Mouse (Mus musculus) CD4-positive, CD25-positive, alpha-beta regulatory T cell, adult 2 months (primary cell): ENCODE measurements around the gene Aip.

Experiments
- DNase-seq: peaks from one replicate; pipeline ENCODE4 v3.0.0-alpha.2; 2012; ENCODE audit warnings: low read depth, low spot score

Gene Aip

DNA sequence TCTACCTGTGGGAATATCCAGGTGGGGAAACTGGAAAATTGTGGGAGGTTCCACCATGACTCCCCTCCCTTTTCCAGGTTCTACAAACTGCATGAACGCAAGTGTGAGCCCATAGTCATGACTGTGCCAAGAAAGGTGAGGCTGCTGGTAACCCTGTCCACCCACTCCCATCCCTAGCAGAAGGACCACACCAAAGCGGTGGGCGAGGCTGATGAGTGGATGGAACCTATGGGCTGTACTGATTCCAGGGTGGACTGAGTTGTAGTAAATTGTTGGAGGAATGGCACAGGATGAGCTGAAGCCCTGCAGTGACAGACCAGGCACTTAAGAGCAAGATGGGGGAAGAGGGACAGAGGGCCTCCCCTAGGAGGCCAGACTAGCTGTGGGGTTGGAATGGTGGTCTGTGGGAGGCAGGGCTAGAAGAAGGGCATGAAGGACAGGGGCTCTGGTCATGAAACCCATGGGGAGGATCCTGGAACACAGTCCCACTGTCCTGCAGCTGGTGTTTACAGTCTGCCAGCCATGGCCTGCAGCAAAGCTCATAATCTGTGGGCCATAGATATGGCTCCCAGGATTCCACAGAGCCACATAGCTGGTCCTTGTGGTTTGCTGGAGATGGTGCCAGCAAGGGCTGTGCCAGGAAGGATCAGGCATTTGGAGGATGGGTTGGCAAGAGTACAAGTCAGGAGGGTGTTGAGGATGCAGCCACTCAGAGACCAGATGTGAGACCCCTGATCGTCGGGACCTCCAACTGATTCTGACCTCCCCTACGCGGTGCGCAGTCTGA is 27.0 kb upstream of the Aip start:
- DNase-seq, result no peak

DNA sequence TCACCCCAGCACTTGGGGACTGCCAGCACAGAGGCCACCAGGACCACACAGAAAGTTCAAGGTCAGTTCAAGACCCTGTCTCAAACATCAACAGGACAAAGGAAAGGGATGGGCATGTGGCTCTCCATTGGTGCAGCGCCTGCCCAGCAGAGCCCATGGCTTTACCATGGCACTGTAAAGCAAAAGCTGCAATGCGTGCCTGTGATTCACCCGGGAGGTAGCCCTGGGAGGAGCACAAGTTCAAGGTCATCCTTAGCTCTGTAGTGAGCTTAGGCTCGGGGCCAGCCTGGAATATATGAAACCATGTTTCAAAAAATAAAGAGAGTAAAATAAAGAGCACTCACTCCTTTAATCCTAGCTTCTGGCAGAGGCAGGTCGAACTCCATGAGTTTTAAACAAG is 26.2 kb upstream of the Aip start:
- no peak for DNase-seq

DNA sequence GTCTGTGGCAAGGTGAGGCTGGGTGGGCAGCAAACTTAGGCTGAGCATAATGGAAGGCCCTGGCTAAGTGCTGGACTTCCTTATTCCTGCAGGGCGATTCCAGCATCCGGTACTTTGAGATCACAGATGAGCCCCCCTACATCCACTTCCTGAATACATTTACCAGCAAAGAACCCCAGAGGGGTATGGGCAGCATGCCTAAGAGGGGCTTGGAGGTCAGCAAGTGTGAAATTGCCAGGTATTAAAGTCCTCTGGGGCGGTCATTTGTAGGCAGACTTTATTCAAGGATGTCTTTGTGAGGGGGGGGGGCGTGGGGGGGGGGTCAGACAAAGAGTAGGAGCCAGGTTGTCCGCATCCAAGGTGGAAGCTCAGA is 25.8 kb upstream of the Aip start:
- no peak for DNase-seq

DNA sequence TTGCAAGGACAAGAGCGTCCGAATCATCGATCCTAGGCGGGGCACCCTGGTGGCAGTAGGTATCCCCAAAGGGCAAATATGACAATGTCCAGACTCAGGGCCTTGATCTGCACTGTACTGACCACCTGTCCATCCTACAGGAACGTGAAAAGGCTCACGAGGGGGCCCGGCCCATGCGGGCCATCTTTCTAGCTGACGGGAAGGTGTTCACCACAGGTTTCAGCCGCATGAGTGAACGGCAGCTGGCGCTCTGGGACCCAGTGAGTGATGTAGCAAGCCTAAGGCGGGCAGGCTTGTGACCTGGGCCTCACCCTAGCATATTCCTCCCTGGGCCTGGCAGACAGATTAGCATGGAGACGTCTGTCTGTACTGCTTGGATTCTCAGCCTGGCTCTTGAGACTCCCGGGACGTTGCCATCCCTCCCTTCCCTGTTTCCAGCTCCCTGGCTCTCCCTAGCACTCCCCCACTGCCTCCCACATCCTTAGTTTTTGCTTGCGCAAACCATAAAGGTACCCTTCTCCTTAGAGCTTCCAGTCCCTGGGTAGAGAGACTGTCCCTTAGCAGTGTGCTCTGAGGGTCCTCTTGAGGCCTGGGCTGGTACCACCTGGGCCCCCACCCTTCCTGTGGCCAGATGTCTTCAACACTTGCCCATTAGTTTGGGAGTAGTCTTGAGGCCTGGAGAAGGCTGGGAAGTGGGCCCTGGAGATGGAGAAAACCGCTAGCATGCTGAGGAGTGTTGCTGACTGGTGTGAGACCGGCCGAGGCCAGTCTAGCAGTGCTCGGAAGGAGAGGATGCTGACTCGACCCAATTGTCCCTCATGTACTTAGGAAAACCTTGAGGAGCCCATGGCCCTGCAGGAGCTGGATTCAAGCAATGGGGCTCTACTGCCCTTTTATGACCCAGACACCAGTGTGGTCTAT is 25.2 kb upstream of the Aip start:
- no peak for DNase-seq

DNA sequence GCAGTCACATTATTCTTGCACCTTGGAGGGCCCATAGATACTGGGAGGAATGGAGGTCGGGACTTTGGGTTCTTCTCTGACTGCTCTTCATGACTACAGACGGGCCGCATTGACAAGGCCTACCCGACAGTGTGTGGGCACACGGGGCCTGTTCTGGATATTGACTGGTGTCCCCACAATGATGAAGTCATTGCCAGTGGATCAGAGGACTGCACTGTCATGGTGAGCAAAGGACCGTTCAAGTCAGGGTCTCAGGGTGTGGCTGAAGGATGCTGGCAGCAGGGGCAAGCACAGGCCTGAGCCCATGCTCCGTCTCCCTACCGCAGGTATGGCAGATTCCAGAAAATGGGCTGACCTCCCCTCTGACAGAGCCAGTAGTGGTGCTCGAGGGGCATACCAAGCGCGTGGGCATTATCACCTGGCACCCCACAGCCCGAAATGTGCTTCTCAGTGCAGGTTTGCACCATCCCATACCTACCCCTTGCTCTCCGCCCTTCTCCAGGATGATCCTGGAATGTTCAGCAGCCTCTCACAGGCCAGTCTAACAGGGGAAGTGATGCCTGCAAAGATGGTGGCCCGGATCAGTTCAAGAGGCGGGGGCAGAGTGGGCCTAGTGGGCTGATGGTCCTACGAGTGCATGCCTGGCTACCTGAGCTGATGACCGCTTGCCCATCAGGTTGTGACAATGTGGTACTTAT is 24.3 kb upstream of the Aip start:
- DNase-seq, result no peak

GRCm38 (mm10) chr19:4149283-4149682 is 23.6 kb upstream of the Aip start:
- DNase-seq, result no peak

DNA sequence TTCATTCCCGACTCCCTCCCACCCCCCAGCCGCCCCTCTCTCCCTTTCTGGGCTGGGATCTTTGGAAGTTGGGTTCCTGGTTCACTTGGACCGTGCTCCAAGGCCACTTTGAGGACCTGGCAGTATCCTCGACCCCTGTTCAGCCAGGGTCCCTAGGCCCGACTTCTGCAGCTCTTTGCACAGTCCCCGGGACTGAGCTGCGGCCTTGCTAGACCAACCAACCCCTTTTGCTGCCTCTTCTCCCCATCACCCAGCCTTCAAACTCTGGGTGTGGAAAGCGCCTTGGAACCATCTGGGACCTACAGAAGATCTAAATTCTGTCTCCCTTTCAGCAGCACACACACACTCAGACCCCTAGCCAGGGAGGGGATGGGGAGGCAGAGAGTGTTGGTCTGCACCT is 23.2 kb upstream of the Aip start:
- DNase-seq, result no peak

DNA sequence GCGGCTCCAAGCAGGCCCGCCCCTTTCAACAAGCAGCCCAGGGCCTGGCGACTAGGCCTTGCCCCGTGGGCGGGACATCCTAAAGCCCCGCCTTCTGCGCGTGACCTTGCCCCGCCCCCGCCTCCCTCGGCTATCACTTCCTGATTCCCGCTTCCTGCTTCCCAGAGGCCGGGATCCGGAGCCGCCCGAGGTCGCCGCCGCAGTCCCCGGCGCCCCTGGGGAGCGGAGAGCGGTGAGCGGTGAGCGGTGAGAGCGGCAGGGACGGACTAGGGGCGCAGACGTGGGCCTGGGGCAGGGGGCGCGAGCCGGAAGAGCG is 22.8 kb upstream of the Aip start, which contains the start of gene Coro1b:
Coro1b (plus strand) TSS at position 129 of the 316 bp plus-strand sequence.
- DNase-seq, result peak; percentile 93

DNA sequence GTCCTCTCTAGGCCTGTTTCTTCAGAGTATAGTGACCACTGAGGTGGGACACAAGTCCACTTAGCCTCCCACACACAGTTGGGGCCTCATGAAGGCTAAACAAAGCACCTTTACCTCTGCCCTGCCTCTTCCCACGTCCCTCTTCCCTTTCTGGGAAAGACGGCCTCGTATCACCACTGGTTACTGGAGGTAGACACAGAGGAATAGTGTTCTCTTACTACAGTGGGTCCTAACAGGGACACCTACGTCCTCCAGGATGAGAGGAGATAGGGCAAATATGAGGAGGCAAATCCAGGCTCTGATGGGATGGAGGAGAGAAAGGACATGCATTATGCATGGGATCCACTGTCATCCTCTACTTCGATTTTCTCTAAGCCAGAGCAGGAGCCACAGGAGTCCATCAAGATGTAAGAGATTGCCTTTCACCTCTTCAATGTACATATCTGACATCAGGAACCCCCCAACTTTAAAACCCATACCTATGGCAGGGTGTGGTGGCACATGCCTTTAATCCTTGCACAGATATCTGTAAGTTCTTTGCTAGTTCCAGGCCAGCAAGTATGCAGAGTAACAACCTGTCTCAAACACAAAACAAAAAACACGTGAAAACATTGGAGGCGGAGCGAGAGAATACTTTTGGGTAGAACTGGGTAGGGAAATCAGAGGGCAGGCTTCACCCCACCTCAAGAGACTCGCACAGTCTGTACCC is 22.3 kb upstream of the Aip start:
- no peak for DNase-seq

DNA sequence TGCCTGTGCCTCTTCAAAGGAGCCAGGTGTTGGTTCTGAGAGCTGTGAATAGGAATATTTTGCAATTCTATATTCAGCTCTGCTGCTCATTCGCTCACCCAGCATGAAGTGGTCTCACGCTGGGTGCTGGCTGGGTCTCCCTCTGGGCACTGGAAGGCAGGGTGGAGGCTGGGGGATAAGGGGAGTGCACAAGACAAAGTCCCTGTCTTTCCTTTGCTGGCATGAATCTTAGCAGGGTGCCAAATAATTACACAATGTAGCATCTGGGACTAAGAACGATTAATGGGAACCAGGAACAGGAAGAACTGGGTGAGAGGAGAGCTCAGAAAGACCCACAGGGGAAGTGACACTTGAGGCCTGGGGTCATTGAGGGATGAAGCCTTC is 21.4 kb upstream of the Aip start:
- DNase-seq, result no peak

DNA sequence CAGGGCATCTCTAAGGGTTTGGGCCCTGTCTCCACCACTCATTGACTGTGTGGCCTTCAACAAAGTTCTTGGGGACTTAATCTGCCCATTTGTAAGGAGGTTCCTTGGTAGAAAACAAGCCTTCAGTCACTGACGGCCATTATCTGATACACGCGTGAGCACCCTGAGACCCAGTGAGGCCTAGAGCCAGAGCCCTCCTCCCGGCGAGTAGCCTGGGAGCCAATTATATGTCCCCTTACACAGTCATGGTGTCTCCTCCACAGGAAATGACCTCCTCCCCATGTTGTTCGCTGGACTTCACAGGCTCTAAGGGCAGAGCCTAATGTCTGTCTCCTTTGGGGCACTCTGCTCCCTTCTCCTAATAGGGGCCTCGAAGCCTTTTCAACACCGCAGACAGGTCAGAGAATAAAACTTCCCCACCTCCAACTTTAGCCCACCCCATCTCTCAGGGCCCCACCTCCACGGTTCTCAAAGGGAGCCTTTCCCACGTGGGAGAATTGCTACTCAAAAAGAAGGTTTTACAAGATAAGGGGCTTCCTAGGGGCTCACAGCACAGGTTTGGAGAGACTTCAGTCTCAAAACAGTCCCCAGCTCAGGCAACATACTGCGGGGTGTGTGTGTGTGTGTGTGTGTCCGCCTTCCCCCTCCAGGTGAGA is 20.8 kb upstream of the Aip start:
- DNase-seq, result no peak

GRCm38 (mm10) chr19:4145936-4146335 is 20.3 kb upstream of the Aip start:
- DNase-seq, result no peak

- DNase-seq, result peak; percentile 29
These were observed 19.2 kb upstream of the Aip start for GRCm38 (mm10) chr19:4144550-4145498.

DNA sequence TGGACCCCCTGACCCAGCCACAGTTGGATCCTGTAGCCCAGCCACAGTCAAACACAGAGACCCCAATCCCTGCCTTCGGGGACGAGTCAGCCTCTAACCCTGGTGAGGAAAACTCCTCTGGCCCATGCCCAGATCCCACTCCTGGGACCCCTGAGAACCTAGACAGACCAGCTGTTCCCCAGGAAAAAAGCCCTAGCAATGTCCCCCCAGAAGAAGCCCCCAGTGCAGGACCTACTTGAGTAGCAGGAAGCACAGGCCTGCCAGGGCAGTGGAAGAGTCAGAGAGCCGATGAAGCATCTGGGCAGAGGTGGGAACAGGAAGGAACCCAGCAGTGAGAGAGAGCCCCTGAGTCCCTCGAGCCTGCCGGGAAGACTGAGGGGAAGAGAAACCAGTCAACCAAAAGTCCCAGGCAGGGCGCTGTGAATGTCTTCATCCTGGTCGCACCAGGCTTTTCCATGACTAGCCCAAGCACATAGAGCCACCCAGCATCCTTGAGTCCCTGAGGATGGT is 18.2 kb upstream of the Aip start, which contains the start of gene Cabp4:
Cabp4 (minus strand) TSS at position 275 of the 510 bp plus-strand sequence.
- DNase-seq, result no peak

- no peak for DNase-seq
These were observed 16.9 kb upstream of the Aip start for GRCm38 (mm10) chr19:4142416-4143173.

DNA sequence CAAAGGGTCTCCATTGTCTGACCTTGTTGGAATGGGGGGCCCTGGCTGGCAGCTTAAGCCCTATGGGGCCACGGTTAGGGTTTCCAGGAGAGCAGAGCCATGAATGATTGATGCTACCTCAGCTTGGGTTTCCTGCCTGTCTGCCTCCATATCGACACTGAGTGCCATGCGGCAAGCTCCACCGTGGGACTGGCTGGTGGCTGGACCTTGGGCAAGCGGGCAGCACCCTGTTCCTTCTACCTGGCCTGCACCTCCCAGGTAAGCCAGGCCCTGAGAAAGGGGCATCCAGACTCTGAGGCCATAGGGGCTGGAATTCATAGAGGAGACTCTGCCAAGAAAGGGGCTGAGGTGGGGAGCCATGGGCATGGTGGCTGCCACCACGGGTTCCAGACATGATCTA is 14.5 kb upstream of the Aip start:
- DNase-seq, result no peak

DNA sequence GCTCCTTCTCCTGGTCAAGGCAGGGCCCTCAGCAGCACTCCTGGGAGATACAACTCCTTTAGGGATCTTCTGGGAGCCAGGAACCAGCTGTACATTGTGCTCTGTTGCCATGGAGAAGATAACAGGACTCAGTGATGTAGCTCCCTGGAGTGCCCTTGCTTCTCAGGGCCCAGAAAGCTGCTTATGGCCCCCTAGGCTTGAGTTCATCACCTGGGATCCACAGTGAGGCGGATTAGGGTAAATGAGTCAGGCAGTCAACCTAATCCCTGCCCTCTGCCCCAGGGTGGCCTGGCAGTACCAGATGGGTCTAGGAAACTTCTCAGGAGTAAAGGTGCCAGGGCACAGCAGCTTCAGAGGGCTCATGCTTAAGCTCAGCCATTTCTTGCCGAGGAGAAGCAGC is 13.8 kb upstream of the Aip start, which contains the start of gene Gpr152:
Gpr152 (plus strand) TSS at position 342 of the 400 bp plus-strand sequence.
- no peak for DNase-seq

- peak; percentile 39 for DNase-seq
These were observed 12.3 kb upstream of the Aip start for GRCm38 (mm10) chr19:4137913-4138312.

GRCm38 (mm10) chr19:4136463-4136862 is 10.8 kb upstream of the Aip start:
- peak; percentile 62 for DNase-seq
